Mouse (Mus musculus) frontal cortex, postnatal 14 days (tissue): ENCODE measurements around the gene Scn5a.

ENCODE experiments used
- DNase-seq, 2 experiments: peaks; one replicate each; pipeline ENCODE4 v3.0.0; 2022; ENCODE audit warnings: low spot score in 2 of 2

Gene Scn5a

DNA sequence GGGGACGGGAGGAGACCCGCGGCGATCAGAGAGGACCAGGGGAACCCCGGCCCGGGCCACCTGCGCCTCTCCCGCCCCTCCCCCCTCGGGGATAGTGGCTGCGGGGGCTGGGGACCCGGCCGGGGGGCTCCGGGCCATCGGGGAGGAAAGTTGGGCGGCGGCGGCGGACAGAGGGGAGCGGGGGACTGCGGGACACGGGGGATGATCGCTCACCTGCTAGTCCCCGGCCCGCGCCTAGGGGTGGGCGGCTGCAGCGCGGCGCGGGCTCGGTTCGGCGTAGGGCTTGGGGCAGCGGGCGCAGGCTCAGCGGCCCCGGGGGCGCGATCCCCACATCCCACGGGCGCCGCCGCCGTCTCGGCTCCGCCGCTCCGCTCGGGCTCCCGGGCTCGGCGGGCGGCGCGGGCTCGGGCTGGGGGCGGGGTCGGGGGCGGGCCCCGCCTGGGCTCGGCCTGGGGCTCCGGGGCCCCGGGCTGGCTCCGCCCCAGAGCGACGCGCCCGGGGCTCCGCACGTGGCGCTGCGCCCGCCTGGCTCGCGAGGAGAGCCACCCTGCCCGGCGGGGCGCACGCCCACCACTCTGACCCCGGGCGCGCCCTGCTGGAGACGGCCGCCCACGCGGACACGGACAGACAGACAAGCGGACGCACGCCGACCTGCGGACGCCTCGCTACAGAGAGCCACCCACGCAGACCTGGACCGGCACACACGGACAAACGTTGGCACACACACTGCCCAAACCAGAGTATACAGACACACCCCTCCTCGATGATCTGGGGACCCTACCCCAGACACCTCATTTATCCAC, at the start of gene Scn5a:
TSS of gene Scn5a (minus strand) at position 381 of the 803 bp plus-strand sequence.
- no peak for DNase-seq

DNA sequence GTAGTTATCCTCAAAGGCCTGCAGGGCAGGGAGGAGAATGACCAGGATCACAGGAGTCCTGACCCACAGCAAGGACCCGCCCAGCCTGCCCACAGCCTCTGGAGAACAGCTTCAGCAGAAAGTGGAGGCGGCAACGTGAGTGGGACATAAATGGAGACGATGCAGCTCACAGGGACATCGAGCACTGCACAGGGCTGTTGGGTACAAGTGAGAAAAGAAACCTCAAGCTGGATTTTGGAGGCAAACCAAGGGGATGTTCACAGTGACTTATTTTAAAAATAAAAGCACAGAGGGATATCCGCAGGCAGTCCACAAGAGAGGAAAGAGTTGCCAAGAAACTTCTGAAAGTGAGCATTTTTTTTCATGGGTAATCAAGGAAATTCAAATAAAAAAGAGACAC, 48.4 kb upstream of the Scn5a start:
- DNase-seq: no peak

DNA sequence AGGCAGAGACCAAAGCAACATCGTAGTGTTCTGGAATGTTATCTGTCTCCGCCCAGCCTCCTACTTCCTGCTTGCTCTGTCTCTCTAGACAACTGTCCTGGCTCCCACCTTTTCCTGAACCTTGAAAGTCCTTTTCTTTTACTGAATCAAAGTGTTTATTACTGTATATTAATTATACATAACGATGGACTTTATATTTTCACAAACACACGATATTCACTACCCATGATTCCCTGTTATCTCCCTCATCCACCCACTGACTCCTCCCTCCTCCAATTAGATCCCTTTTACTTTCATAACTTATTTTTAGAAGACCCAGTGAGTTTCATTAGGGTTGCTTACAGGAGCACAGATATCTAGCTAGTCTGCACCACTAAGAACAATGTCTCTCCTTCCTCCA, 45.3 kb upstream of the Scn5a start:
- DNase-seq: no peak

DNA sequence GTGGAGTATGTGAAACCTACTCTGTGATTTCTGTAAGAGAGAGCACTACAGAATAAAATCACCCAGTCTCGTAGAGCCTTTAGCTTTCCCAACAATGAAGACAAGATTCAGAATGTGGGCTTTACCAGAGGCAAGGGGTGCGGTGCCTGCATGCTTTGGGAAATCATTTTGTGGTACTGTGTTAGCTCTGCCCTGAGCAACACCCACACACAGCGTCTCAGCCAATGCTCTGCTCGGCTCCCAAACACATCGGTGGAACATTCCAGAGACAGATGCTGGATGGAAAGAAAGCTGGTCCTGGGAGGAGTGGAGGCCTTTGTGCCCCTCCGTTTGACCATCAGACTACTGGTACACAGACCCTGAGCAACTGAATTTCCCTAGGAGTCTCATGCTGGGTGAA, 36.0 kb upstream of the Scn5a start:
- no peak for DNase-seq

DNA sequence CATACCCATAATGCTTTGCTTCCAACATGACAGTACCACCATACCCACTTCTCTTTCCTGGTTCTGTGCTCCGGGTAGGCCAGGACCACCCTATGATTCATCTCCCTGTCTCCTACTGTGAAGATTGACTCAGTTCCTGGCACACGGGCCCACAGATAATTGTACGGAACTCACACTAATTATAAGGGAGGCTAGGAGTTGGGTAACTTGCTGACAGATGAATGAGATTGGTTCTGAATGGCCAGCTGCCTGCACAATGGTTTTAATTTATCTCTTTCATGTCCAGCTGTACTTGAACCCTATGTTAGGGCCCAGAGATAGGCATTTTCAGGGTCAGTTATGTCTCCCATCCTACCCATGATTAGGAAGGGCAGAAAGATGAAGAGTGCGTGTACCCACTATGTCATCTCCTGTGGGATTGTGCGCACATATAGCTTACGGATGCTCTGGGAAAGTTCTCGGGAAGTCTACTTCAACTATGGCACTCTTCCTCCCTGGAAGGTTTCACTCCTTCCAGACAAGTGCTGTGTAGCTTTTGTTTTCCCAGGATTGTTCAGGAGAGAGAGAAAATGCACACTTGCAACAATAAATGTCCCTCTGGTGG, 31.8 kb upstream of the Scn5a start:
- no peak for DNase-seq

DNA sequence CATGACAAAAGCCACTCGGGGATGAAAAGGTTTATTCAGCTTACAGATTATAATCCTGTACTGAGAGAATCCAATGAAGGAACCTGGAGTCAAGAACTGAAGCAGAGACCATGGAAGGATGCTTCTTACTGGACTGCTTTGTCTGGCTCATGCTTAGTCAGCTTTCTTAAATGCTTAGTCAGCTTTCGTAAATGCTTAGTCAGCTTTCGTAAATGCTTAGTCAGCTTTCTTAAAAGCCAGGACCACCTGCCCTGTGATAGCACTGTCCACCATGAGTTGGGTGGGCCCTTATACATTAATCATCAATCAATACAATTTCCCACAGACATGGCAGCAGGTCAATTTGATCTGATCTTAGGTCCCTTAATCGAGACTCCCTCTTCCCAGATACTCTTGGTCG, 28.1 kb upstream of the Scn5a start:
- no peak for DNase-seq

DNA sequence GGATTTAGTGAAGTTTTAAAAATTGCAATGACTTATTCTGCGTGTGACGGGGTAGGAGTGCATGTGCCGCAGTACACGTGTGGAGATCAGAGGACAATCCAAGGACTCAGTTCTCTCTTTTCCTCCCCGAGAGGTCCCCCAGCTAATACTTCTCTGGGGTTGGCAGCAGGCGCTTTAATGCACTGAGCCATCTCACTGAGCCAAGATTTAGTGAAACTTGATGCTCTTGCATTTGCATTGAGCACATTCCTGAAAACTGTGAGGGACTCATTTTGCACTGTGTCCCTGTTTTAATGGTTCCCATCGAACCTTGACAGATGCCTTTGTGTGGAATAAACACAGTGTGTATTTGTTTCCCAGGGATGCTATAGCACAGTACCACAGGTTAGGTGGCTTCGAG, 25.8 kb upstream of the Scn5a start:
- no peak for DNase-seq

DNA sequence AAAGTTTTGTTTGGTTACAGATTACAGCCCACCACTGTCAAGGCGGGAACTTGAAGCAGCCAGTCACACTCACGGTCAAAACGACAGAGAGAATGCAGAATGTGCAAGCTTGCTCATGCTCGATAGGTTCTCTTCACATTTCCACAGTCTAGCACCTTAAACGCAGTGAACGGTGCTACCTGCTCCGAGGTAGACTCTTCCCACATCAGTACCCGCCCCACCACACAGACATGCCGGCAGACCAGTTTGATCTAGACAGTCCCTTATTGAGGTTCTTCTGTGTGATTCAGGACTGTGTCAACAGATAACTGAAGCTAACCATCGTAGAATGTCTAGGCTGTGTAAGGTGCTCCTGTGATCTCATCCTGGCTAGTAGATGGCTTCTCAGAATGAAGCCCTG, 19.7 kb upstream of the Scn5a start:
- DNase-seq: no peak

DNA sequence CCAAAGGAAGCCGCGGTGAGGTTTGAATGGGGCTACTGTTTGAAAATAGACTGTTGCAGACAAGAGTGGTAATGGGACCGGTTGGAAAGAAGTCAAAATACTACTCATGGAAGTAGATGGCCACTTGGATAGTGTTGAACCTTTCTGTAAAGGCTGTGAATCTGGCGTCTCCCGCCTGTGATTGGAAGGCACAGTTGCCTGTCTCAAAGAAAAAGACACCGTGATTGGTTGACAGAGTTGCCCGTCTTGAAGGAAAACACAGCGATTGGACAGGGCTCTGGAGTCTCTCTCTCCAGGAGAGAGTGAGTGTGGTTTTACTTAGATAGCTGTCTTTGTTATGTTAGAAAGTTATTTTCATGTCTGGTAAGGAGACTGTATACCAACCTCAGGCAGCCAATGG, 18.5 kb upstream of the Scn5a start:
- DNase-seq: no peak

DNA sequence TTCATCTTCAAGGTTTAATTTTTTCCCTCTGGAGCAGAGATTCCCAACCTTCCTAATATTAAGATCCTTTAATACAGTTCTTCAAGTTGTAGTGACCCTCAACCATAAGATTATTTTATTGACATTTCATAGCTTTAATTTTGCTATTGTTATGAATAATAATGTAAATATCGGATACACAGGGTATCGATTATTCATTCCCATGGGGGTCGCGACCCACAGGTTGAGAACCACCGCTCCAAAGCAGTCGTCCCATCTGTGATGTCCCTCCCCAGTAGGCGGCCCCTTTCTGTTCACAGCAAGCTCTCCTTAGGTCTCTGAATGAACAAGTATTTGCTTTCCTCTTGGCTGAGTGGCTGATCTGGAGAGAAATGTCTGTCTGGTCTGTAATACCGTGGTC, 10.8 kb upstream of the Scn5a start:
- DNase-seq: no peak

DNA sequence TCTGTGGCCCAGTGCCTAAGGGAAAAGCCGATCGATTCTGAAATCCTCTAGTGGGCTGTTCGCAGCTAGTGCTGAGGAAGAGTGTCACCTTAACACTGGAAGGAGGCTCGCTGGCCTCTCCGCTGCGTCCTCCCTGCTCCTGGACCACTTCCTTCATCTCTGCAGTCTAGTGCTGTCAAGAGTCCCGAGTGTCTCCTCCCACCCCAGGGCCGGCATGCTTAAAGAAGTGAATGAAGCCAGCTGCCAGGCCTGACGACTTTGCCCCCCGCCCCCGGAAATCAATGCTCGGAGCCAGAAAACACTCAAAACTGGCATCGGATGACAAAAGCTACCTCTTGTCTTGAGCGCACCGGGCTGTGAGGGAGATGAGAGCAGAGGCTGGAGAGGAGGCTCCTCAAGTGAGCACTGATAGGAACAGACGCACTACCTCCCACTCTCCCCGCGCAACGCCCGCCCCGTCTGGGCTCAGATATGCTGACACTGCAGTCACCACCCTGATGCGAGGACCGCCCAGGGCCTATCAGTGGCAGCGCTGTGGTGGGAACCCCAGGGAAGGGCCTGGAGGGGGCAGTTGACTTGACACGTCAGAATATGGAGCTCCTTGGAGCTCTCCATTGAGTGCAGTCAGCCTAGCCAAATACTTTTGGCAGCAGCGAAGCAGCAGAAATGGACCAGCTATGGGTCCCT, 10.1 kb upstream of the Scn5a start:
- DNase-seq: no peak

DNA sequence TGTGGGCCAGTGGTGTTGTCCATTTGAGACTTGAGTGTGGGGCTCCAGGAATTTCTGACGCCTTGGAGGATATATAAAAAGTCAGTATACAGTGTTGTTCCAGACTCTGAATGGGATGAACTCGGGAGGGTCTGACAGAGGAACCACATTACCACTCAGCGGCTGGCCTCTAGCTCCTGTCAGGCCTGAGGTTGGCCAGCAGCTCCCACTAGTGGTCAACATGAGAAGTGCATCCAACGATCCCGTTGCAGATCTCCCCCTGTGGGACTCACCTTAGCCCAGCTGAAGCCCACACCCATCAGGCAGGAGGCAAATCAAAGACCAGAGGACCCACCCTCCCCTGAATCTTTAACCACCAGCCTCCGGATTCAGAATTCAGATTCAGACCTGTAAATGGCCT, 1.9 kb upstream of the Scn5a start:
- peak in 1 of 2 experiments; percentile 75 for DNase-seq

DNA sequence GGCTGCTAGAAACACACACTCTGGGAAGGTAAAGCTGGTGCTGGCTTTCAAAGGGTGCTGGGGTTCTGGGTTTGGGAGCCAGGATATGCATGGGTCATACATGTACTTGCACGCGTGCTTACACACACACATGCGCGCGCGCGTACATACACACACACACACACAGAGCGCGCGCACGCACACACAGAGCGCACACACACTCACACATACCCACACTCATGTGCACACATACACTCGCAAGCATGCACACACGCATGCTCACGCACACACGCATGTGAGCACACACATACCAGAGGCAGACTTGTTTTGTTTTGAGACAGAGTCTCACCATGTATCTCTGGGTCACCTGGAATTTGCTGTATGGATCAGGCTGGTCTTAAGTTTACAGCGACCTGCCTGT, 1.4 kb upstream of the Scn5a start:
- no peak for DNase-seq

DNA sequence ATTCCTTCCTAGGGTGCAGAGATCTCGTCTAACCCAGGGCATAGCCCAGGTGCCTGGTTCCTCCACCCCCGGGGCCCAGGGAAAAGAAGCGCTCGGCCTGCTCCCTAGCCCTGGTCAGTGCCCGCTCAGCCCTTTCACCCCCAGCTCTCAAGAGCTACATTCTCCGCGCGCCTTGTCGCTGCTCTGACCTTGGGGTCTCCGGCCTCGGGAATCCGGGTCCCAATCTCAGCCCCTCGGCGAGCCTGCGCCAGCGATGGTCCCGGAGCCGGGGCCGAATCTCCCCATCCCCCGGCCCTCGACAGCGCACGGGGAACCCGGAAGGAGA, 543 bp downstream of the Scn5a start:
- no peak for DNase-seq

DNA sequence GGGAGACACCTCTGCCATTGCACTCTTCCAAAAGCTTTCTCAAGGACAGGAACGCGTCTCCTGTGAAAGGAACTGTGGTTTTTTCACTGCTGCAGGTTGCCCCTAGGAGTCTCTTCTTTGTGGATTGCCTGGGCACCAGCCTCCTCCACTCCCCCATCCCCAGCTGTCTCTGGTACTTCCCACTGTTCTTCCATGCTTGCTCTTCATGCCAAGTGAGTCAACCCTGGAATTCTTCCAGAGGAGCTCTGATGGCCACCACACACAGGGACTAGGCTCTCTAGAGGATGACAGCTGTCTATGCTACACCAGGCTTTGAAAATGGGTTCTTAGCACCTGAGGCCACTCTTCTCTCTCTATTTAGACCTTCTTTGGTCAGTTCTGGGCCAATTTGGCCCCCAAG, 1.8 kb downstream of the Scn5a start:
- DNase-seq: no peak

DNA sequence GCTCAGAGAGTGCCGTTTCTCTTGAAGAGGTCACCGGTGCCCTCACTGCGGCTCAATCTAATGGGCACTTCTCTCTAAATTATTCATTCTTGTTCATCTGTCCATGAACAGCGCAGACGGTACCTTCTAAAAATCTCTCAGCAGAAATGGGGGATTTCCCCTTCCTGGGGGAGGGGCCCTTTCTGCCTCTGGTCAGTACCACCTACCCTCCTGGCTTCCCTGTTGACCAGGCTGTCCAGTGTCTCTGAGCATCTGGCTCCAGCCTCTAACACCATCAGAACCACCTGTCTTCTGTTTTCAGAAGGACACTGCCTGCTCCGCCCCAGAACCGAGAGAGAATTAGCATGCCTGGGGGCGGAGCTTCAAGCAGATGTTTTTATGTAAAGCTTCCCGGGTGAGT, 3.1 kb downstream of the Scn5a start:
- DNase-seq: no peak

DNA sequence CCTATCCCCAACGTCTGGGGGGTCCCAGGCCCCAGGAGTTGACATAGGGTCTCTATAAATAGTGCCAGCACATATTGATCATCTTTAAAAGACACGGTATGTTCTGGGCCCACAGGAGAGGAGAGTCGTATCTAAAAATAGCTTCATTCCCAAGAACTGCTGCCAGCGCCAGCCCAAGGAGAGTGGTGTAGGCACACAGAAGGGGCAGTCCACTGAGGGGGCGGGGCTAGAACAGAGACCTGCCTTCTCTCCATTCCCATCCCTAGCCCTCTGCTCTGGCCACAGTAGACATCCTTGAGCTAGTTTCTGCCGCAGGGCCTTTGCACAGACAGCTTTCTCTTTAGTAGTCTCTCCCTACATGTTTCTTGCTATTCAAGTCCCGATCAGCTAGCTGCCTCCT, 4.5 kb downstream of the Scn5a start:
- no peak for DNase-seq

DNA sequence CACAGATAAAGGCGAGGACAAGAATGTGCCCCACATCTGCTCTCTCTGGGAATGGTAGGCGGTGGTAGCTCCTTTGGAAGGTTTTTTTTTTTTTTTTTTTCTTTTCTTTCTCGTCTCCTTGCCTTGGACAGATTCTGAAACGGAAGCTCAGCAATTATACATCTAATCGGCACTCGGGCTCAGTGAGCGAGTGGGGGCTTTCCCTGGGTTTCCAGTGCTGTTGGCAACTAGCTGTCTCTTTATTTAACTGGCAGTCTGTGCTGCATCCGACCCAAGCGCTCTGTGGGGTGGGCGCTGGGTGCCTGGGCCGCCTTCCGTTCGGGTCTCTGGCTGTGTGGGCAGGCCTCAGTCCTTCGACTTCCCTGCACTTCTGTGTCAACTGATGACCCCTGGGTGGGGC, 5.8 kb downstream of the Scn5a start:
- no peak for DNase-seq

DNA sequence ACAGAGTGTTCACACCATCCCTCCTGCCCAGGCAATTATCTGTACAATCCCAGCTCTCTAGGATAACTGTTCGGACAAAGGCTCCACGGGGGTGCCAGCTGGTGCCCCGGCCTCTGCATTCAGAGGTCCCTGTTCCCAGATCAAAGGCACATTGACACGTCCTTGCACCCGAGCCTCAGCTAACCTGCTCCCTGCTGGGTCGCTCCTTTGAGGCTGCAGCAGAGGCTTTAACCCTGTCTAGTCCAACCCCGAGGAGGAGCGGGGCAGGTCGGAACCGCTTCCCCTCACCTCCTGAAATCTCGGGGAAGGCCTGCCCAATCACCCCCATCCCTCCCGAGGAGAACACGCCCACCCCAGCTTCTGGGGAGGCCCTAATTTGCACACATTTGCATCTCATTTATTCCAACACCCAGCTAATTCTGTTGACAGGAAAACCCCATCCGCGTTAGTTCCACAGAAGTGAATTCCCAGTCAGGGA, 7.4 kb downstream of the Scn5a start:
- no peak for DNase-seq

DNA sequence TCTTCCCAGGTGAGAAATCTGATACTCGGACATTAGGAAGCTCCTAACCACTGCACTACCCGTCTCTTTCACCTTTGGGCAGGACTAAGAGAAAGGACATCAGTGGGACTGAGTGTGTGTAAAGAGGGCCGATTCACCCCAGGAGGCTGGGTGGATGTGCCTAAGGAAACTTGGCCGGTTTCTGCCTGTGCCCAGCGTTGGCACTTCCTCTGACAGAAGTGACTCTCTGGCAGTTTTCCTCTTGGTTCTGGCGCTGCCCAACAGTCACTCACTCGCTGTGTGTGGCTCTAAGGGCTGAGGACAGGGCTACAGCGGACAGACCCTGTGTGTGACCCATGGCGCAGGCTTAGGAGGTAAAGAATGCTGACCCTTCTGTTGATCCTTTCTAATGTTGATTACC, 8.2 kb downstream of the Scn5a start:
- no peak for DNase-seq

DNA sequence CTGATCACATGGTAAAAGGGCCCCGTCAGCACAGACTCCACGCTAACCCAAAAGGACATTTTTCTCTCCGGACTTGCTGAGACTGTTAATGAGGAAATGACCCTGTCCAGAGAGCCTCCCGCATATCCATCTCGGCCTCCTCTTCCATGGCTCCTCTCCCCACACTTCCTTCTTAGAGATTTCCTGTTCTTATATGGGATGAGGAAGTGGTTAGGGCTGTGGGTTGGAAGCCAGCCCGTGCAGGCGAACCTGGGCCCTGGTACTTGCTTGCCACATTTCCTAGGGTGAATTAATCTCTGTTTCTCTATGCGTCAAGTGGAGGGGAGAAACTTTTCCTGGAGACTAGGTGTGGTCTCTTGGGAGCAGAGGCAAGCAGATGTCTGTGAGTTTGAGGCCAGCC, 10.1 kb downstream of the Scn5a start:
- no peak for DNase-seq

DNA sequence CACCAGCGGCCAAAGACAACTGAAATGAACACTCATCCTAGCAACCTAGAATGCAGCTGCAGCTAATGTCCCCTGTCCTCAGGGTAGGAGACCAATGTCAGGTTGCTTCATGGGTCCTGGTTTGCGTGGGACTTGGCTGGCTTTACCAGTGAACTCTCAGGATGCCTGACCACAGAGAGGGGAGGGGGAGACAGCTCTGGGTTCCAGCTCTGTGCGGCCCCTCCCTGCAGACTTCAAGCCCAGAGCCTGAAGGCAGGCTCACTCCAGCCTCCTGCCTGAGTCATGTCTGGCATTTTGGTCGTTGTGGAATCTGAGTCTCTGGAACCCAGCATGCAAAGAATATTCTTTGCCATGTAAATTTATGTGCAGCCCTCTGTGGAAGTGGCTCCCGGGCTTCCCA, 11.0 kb downstream of the Scn5a start:
- DNase-seq: no peak

DNA sequence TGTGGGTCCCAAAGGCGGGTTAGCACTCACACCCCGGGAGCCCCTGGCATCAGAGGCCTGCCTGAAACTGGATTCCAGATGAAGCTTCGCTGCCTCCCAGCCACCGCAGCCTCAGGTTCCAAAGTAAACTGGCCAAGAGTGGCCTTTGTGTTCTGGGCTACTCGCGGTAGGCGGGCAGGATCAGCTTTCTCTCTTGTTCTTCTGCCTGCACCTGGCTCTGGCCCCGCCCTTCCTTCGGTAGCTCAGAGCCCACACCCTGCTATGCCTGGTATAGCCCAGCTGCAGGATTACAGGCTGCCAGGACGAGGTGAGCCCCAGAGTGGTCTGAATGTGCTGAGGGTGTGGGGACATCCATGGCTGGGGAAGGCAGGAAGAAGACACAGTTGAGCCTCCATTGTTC, 12.6 kb downstream of the Scn5a start:
- DNase-seq: no peak
